Mouse (Mus musculus) 416B (cell line): Measurements from ENCODE around the gene Sh3bgrl2.
"Not testable (repeated sequence)": the region's sequence is repeated elsewhere in the genome, so short reads cannot be mapped to it uniquely, and the experiment has no call there.

Source experiments
- DNase-seq: peaks from one replicate; pipeline ENCODE4 v3.0.0; 2011; ENCODE audit warnings: low read depth

The Sh3bgrl2 gene

DNA sequence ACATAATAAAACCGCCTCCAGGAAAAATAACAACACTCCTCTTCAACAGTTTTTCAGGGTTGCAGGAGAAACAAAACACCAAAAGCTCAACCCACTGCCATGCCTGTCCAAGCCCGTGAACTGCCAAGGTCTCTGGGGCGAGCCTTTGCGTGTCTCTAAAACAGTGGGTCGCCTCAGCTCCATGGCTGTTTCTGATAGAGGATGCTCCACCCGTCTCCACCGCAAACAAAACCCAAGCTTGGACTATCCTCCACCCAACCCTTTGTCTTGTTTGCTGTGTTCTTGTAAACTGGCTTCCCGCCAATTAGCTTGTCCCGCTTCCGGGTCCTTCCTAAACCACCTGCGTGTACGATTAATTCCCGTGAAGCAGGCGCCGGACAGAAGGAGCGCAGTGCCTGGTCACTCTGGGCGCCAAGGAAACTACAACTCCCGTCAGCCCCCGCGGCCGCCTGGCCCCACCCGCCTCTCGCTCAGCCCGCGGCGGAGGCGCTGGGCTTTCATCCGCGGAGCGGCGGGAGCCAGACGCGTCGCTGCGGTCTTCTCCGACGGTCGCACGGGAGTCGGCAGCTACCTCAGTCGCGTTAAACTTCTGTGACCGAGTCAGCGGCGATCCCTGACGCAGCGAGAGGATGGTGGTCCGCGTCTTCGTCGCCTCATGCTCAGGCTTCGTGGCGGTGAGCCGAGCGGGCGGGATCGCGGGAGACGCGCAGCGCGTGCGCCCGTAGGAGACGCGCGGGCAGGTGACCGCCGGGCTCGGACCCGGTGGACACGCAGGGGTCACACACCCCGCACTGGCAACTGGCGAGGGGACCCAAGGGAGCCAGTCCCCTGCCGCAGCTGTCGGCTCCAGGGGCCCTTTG lies at the start of gene Sh3bgrl2:
TSS of gene Sh3bgrl2 (plus strand) at position 498 of the 860 bp plus-strand sequence.
- DNase-seq = no peak

DNA sequence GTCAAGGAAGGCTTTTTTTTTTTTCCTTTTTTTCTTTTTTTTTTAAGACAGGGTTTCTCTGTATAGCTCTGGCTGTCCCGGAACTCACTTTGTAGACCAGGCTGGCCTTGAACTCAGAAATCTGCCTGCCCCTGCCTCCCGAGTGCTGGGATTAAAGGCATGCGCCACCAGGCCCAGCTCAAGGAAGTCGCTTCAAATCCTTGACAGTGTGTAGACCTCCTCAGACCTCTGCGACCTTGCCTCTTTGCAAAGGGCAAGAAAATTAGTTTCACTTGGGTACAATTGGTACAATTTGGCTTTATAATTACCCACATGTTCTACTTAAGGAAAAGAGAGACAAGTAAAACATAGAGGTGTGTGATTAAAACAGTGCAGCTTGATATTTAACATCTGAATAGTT lies 29.0 kb upstream of the Sh3bgrl2 start:
- not testable (repeated sequence) for DNase-seq

DNA sequence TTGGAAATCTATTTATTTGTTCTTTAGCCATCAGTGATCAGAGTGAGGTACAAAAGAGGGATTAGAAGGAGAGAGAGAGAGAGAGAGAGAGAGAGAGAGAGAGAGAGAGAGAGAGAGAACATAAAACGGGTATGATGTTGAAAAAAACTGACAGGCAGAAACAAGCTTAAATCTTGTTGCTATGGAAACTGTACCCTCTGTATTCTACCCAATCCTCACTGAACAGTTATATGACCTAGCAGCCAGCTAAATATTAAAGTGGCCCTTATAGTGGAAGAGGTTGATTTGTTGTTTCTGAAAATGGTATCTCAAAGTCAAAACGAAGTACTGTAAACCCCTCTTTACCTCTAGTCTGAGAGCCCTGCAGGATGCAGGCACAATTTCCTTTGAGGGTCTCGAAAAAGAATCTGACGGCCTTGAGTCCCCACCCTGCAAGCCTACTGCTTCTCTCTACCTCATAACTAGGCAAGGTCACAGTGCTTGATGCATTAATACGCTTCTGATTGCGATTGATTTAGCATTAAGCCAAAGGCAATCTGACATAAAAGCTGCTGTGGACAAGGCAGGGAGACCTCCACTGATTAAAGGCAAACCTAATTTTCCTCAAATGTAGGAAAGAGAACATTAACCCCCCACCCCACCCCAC lies 28.5 kb upstream of the Sh3bgrl2 start:
- DNase-seq = no peak

- DNase-seq = no peak
These were observed 20.6 kb upstream of the Sh3bgrl2 start for GRCm38 (mm10) chr9:83527341-83528060.

DNA sequence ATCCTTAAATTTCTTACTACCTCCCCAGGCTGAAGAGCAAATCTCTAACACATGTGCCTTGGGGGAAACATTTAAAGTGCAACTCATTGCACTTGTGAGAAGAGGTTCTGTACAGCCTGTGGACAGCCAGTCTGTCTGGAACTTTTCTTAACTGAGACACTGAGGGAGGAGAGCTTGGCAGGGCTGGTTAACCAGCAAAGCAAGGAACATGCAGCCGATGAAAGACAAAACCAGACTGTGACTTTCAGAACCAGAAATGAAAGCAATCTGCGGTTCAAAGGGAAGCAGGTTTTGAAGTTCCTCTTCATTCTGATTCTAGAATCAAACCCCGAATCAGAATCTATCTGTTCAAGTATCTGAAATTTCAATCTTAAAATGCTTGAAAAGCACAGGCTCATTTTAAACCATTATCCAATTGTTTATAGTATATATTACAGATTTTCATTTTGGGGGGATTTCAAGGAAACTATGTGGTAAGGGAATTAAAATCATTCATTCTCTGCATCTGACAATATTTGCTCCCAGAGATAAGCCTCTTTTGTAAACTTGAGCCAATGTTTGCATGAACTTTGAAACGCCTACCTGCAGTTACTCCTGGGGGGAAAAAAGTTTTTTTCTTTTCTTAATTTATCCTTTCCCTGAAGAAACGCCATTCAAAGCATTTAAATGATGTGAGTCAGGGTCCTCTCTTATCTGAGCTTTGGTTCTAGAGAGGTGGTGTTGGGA lies 14.9 kb upstream of the Sh3bgrl2 start:
- no peak for DNase-seq

DNA sequence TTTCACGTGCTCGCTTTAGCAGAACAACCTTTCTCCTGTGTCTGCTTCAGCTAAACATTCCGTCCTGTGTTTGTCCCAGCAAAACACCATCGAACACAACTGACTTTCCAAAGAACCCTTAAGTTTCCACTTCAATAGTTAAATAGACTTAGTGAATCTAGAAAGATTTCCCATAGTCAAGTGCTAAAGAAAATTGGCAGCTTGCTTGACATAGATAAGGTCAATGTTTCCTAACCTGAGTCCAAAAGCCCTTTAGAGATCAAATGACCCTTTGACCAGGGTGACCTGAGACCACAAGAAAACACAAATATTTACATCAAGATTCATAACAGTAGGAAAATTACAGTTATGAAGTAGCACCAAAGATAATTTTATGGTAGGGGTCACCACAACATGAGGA lies 11.2 kb upstream of the Sh3bgrl2 start:
- DNase-seq = no peak

DNA sequence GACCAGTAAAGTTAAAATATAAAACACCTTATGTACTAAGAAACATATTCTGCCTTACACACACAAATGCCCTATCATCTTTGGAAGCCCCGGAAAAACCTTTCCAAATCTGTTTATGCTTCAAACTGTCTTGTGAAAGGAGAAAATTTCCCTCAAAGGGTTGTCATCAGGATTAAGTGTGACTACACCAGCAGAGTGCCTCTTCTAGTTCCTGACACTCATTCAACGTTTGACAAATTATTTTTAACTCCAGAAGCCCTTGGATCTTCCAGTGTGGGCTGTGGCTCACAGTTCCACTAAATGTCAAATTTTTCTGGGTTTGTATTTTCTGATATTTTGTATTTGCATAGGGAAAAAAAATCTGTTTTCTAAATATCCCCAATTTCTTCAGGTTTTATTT lies 10.6 kb upstream of the Sh3bgrl2 start:
- DNase-seq = no peak

DNA sequence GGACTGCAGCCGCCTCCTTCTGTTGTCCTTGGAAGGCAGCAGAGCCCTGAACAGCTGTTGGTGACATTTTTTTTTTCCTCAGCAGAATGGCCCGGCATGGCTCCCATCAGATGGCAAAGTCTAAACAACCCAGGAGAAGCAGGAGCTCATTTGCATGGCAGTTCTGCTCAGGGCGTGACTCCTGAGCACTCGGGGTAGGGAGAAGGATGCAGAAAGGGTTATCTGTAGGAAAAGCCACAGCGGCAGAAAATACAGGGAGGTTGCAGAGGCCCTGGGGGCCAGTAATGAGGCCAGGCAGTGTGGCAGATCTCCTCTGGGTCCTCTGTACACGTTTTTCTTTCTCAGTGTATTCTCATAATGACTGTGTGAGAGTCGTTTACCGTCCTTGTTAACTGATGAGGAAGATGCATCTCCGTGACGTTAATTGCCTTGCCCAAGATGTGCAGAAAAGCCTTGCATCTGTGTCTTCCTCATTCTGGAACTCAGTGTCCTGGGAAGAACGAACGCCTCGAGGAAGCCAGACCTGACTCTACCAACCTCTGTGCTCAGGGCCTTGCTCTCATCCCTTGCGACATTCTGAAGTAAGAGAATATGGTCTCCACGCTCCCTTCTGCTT lies 10.1 kb upstream of the Sh3bgrl2 start:
- no peak for DNase-seq

DNA sequence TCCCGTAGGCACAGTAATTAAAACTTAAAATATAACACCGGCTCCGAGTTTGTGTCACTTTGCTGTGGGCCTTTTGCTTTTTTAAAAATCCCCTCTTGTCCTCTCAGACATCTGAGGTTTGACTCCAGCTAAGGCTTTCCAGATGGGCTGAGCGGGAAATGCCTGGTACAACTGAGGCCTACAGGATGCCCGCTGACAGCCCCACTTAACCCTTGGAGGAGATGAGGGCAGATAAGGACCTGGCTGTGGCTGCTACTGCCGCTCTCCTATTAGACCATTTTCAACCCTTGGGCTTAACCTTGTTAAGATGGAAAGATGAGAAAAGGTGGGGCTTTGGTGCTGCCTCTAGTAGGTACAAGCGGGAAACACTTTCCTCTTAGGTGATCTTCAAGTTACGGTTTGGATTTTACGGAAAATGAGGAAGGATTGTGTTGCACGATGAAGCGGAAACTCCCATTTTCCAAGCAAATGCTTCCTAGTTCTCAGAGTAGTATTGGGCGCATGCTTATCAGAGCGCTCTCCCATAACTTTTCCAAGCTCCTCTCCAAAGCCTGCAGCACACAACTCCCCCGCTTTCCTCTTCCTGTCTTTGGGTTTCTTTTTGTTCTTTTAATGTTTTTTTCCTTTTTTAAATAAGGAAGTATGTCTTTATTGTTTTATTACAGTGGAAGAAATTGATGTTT lies 8.2 kb upstream of the Sh3bgrl2 start:
- DNase-seq = no peak

DNA sequence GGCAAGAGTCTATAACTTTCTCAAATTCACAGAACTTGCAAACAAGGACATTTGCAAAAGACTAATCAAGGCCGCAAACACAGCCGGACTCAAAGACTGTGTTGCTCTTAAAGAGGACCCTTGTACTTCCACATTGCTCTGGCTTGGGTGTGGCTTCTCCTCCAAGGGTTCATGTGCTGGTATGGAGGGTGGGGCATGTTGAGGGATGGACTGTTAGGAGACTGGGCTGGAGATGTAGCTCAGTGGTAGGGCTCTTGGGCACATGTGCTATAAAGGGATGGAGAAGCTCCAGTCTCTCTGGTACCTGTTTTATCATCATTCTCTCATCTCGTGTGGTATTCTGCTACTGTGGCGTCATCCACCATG lies 7.7 kb upstream of the Sh3bgrl2 start:
- DNase-seq = no peak

GRCm38 (mm10) chr9:83540975-83541374 lies 7.2 kb upstream of the Sh3bgrl2 start:
- no peak for DNase-seq

DNA sequence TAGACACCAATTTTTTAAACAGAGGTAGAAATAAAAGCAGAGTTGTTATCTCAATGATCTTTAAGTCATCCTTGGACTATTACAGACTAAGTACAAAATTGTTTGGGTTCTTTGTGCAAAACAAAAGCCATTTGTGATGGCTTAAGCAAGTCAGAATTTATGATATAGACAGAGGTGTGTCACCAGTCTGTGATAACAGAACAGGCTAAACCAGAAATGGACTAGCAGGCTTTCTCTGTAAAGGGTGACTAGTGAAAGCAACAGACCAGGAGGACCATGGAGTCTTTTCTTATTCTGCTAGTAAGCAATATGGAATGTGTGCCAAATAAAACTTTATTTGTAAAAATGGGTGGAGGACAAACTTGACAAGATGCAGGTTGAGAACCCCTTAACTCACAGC lies 2.9 kb upstream of the Sh3bgrl2 start:
- no peak for DNase-seq

DNA sequence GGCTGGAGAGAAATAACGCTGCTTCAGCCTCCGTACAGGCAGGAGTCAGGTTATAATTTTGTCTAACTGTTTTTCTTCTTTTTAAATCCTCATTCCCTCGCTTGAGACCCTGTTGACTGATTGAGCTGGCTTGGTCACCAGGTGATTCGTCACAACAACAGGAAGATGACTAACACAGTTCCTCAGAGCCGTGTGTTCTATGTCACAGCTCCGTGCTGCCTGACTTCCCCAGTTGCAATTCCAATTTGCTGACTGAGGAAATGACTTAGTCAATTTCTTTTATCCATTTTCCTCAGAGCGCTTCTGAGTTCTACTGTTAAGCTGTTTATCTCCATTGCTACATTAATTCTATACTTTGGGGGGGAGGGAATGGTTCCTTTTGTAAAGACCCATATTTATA lies 1.8 kb upstream of the Sh3bgrl2 start:
- peak; percentile 83 for DNase-seq

DNA sequence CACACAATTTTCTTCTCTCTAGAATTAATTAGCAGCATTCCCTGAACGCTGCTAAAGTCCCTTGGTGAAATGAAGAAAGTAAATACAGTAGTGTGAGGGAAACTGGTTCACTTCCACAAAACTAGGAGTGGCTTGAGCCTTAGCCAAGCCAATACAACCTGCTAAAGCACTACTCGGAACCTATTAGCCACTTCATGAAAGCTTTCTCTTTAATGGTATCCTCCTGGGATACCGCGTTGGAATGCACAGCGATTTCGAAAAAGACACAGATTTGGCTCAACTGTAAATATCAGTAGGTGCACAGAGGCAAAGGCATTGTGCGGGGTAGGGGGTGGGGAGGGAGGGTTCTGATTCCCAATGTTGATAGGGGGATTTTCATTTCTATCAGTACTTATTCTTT lies 898 bp upstream of the Sh3bgrl2 start:
- no peak for DNase-seq

DNA sequence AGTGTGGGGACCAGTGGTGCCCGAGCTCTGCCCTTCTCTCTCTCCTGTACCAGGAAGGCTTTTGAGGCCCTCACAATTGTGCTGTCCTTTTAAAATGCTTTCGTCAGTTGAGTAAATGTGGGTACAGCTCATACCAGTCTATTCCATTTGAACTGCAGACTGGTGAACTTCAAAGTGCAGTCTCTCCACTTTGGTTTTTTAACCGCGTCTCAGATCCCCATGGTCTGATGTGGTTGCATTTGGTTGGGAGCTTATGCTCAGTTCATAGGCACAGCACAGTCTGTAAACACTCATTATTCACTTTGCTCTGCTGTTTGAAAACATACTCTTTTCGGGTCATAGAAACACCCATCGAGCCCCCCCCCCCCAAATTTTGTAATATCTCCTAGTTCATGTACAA lies 1.7 kb downstream of the Sh3bgrl2 start:
- DNase-seq = no peak

- no peak for DNase-seq
These were observed 3.0 kb downstream of the Sh3bgrl2 start for GRCm38 (mm10) chr9:83551116-83551515.

GRCm38 (mm10) chr9:83551632-83552031 lies 3.5 kb downstream of the Sh3bgrl2 start:
- no peak for DNase-seq

DNA sequence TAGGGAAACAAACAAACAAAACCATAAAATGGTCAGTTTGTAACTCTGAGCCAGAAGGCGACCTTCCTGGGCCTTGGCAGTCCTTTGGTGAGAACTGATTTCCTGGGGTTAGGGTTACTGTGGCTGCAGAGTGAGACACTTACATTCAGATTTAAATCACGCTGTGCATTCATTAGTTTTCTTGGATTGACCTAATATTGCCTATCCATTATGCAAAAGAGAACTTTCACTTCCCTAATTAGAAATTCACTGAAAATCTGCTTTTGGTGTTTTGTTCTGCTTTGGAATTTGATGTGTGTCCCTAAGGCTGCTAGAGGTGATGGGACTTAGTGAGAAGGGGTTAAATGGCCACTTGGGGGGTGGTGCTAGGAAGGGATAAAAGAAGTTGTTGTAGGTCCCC lies 7.5 kb downstream of the Sh3bgrl2 start:
- DNase-seq = no peak

DNA sequence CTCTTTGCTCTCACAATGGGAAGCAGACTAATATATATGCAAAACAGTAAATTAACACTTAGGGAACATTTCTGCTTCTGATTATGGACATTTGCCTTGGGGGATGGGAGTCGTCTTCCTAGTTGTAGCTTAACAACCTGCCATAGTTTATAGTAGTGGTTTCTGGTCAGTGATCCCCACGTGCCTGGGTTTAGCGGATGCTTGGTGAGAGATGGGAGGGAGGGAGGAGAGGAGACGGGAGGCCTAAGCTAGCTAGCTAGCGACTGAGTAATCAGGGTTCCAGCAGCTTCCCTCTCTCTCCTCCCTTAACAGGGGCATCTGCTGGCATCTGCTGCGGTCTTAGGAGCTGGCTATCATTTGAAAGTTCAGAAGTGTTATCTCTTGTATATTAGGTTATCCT lies 8.1 kb downstream of the Sh3bgrl2 start:
- no peak for DNase-seq

DNA sequence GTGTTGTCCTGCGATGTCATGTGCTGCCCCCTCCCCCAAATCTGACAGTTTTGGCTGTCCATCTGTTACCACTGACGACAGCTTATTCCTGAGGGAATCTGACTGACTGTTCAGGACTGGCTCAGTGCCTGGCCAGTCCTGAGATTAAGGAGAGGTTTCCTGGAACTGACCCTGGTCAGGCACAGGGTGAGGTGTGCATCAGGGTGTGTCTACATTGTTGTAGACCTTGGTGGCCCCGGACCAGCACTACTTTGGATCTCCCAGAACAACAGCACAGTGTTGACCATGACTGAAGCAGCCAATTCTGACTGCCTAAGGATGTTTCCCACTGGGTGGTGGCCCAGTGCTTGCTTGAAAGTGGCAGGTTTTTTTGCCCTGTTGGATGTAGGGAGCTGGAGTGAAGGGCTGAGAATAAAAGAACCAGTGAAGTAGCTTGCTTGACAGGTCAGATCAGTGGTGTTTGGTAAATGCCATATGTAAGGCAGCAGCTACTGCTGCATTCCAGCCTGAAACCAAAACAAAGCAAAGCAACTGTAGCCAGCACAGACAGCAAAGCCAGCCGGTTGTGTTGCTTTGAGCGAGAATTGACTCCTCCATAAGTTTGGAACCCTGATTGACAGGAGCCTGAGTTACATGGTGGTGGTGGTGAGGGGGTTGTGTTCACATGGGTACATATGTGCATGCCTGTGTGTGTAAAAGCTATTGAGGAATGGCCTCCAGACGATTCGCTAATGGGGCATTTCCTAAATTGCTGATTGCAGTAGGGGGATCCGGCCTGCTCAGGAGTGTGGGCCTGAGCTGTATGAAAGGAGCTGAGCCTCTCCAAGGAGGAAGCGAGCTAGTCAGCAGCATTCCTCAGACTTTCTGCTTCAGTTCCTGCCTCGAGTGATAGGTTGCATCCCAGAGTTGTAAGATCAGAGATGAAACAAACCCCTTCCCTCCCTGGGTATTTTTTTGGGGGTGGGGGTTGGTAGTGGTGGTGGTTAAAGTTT lies 8.9 kb downstream of the Sh3bgrl2 start:
- no peak for DNase-seq
